Mouse (Mus musculus): ENCODE results near the gene Commd9.

Commd9 gene

GRCm38 (mm10) chr2:101885768-101886438 lies at the start of gene Commd9:
Gene Commd9 (plus strand): TSS chr2:101886247.
- 7% methylated on average over 22 of the region's 22 CpGs for WGBS

- 87% methylated on average over 7 of the region's 7 CpGs for WGBS
These were observed 43.3 kb upstream of the Commd9 start for GRCm38 (mm10) chr2:101842756-101843155.

DNA sequence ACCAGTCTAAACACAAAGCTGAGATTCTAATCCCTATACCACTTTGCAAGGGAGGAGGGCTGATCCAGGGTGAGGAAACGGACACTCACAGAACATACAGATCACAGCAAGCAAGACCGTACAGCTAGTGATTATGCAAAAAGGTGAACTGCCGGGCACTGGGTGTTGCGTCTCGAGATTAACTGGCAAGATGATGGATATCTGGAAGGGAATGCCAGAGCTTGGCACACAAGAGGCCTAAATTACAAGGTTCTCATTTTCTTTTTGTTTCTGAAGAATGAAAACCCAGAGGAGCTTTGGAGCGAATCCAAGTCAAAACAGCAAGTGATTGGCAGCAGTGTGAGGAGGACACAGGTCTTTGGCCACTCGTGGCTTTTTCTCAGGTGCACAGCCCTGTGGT lies 31.3 kb upstream of the Commd9 start:
- 66% methylated on average over 7 of the region's 7 CpGs for WGBS

DNA sequence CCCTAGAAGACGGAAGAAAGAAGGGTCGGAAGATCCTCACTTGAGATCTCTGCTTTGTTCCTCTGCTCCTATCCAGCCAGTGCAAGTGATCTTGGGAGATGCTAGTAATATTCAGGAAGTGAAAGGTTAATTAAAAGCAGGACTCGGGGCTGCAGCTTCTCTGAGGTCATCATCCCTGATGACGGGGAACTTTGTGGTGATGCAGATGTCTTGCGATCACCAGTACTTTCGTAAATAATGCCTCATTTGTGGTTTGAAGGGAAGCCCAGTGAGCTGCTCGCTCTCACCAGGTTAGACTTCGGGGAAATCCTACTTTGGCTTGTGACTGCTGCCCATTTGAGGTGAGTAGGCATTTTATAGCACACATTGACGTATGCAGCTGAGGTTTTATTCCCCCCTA lies 29.9 kb upstream of the Commd9 start:
- WGBS, result 81% methylated on average over 9 of the region's 9 CpGs

GRCm38 (mm10) chr2:101860920-101861485 lies 25.0 kb upstream of the Commd9 start:
- 74% methylated on average over 3 of the region's 3 CpGs for WGBS

DNA sequence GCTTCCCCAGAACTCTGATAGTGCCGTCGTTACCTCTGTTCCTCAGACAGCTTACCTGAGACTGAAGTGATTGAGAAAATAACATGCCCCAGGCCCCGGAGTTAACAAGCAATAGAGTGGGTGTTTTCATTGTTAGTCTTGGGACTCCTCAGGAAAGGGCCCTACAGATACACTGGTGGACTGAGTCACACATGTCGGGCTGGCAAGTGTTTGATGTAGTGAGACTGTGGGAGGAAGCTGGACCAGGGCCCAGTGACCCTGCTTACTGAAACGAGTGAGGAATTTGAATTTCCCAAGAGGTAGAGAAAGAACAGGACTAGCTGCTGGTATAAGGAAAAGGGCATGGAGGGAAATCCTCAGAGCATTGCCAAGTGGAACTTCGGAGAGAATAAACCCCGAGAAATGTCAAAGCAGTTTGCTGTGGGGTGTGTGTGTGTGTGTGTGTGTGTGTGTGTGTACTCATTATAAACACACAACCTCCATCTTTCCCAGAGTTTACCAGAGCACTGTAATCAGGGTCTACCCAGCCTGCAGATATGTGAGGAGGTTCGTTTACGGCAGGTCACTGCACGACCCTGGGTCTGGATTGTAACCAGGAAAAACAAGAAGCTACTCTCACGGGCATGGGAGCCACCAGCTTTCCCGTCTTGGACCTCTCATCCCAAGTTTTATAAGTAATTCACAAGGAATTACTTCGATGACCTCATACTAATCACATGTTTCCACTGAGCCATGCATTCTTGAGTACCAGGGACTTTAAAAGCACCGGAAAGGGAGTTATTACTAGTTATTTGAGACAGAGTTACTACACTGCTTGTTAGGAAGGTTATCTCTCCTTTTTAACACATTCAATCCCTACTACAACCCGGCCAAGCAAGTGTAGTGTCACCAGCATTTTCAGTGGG lies 23.6 kb upstream of the Commd9 start:
- 59% methylated on average over 15 of the region's 15 CpGs for WGBS

DNA sequence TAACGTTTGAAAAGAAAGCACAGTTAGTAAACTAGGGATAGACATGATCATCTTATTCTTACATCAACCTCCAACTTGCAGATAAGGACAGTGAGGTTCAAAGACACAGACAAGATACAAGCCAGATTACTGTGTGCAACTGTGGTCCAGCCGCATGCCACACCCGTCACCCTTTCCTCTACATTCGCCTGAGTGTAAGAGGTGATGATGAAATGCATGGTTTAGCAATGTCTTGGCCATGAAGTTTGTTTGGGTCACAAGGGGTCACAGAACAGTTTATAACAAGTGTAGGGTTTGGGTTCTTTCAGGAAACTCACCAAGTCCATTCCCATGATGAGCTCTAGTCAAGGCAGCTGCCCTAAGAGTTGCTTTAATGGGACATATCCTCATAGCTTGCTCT lies 17.4 kb upstream of the Commd9 start:
- 91% methylated on average over 4 of the region's 4 CpGs for WGBS

- 25% methylated on average over 14 of the region's 14 CpGs for WGBS
These were observed 14.9 kb upstream of the Commd9 start for GRCm38 (mm10) chr2:101871179-101871578.

- 79% methylated on average over 9 of the region's 9 CpGs for WGBS
These were observed 4.4 kb upstream of the Commd9 start for GRCm38 (mm10) chr2:101881471-101882162.

DNA sequence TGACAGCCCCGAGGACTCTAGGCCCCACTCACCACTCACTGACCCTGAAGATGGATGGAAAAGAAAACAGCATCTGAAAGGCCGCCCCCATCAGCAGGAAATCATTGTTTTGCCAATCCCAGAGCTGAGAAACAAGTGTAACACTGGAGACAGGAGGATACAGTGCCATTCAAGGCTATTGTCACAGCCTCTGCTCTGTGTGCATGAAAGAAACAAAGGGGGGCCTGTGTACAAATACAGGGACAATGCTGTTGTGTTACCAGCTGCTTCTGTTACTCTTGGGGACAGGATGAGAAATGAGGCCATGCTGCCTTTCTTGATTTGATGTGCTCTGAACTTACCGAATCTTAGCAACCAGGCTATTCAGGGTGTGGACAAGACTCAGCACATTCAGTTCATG lies 3.0 kb upstream of the Commd9 start, which contains the start of gene Prr5l:
Gene Prr5l (minus strand): TSS at position 30 of the 400 bp plus-strand sequence.
- 51% methylated on average over 3 of the region's 3 CpGs for WGBS

- WGBS, result 68% methylated on average over 2 of the region's 2 CpGs
These were observed 1.8 kb upstream of the Commd9 start for GRCm38 (mm10) chr2:101884286-101884685.

GRCm38 (mm10) chr2:101888886-101889285 lies 2.8 kb downstream of the Commd9 start:
- 91% methylated on average over 8 of the region's 8 CpGs for WGBS

GRCm38 (mm10) chr2:101891143-101891542 lies 5.1 kb downstream of the Commd9 start:
- WGBS, result 55% methylated on average over 7 of the region's 7 CpGs

DNA sequence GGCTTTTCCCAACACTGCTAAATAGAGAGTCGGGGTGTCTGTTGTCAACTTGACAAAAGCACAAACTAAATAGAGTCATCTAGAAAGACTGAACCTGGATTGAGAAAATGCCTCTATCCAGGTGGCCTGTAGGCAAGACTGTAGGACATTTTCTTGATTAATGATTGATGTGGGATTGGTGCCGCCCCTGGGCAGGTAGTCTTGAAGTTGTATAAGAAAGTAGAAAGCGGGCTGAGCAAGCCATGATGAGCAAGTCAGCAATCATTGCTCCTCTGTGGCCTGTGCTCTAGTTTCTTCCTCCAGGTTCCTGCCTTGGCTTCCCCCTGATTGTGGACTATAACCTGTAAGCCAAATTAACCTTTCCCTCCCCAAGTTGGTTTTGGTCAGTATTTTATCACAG lies 8.1 kb downstream of the Commd9 start:
- over 99% methylated on average over 3 of the region's 3 CpGs for WGBS

- WGBS, result 82% methylated on average over 10 of the region's 10 CpGs
These were observed 10.6 kb downstream of the Commd9 start for GRCm38 (mm10) chr2:101896425-101897204.

GRCm38 (mm10) chr2:101902196-101902595 lies 16.1 kb downstream of the Commd9 start:
- 84% methylated on average over 4 of the region's 4 CpGs for WGBS

DNA sequence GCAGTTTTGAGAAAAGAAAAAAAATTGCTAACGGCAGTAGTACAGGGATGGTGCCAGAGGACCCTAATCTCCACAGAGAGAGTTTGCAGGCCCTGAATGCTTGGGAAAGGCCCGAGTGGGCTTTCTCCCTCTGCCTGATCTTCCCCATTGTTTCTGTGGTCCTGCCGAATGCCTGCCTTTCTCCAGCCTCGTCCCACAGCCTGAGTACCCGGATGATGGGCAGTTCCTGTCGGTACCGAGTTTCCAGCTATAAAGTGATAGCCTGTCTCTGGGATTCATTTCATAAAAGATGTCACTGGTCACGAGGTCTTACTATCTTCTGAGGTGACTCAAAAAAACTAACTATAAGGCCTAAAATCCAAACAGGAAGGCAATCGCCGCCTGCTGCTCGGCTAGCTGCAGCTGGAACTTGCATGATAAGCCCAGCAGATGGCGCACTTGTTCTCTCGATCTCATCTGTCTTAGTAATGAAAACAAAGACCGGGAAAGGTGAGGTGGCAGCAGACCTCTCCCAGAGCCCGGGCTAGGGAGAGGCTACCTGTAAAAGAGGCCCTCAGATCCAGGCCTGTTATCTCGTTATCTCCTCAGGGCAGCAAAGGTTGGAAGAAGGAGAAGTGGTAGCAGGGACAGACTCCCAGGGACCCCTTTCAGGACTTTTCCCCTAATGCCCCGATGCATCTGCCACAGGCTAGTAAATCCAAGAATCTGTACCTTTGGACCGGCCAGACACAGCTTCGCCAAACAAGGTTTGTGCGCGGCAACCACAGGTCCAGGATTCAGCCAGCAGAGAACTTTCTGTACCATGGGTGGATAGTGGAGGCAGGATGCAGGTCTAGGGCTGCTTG lies 19.7 kb downstream of the Commd9 start:
- 22% methylated on average over 21 of the region's 21 CpGs for WGBS

- WGBS, result 53% methylated on average over 5 of the region's 5 CpGs
These were observed 20.3 kb downstream of the Commd9 start for GRCm38 (mm10) chr2:101906379-101906690.

- WGBS, result 63% methylated on average over 10 of the region's 10 CpGs
These were observed 21.5 kb downstream of the Commd9 start for GRCm38 (mm10) chr2:101907386-101908022.

DNA sequence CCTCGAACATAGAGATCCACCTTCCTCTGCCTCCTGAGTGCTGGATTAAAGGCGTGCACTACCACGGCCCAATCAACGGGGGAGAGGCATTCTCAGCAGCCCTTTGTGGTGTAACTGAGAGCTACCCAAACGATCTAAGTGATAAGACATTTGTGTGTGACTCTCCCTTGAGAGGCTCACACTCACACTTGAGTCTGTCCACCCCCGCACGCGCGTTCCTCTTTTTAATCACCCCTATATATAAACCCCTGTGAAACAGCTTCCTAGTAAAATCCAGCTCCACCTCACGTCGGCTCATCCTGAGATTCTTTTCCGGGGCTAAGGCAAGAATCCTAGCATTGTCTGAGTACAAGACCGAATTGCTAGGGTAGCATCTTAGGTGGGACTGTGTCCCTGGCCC lies 22.7 kb downstream of the Commd9 start:
- WGBS, result 50% methylated on average over 13 of the region's 13 CpGs

All from cerebral cortex, adult 2 months (tissue).